Mouse (Mus musculus) lung, embryonic 15.5 days (tissue): ENCODE data around the gene Ccdc43. TPM values are rescaled to one million over a fixed set of nuclear protein-coding genes. Genes with fewer than 3 reads are reported as not detected.

Experiments
- ATAC-seq: fragments of 200-750 bp; cut with Nextera tagmentation; 2 replicates; pipeline ENCODE4 v1.8.0; 2017; ENCODE audit warnings: moderate number of reproducible peaks, borderline replicate concordance; ENCODE audit not compliant: low FRiP score, low TSS enrichment; ENCODE audit errors: extremely low read depth
- H3K27ac ChIP-seq: fragments of 300-500 bp; sonication (generic); 2 replicates; pipeline ENCODE4 v1.5.1; 2015; ENCODE audit warnings: moderate library complexity, mild to moderate bottlenecking, inconsistent platforms
- H3K27me3 ChIP-seq: fragments of 300-500 bp; sonication (generic); 2 replicates; pipeline ENCODE4 v1.6.1; 2015; ENCODE audit warnings: inconsistent platforms
- H3K36me3 ChIP-seq: fragments of 300-500 bp; sonication (generic); 2 replicates; pipeline ENCODE4 v1.6.1; 2015; ENCODE audit warnings: inconsistent platforms
- H3K4me1 ChIP-seq: fragments of 300-500 bp; sonication (generic); 2 replicates; pipeline ENCODE4 v1.6.1; 2015; ENCODE audit warnings: inconsistent platforms
- H3K4me2 ChIP-seq: fragments of 300-500 bp; sonication (generic); 2 replicates; pipeline ENCODE4 v1.6.1; 2015; ENCODE audit warnings: inconsistent platforms, mild to moderate bottlenecking, moderate library complexity
- H3K4me3 ChIP-seq: fragments of 300-500 bp; sonication (generic); 2 replicates; pipeline ENCODE4 v1.5.1; 2015; ENCODE audit warnings: mild to moderate bottlenecking, inconsistent platforms
- H3K9ac ChIP-seq: fragments of 300-500 bp; sonication (generic); 2 replicates; pipeline ENCODE4 v1.6.1; 2015; ENCODE audit warnings: inconsistent platforms
- H3K9me3 ChIP-seq: fragments of 300-500 bp; sonication (generic); 2 replicates; pipeline ENCODE4 v1.6.1; 2016; ENCODE audit warnings: inconsistent platforms
- WGBS: fragments of 180-500 bp; shearing (Covaris S2); methylation state at CpG from one replicate; pipeline ENCODE4 v1.1.7; 2015; 5-methylcytosine and 5-hydroxymethylcytosine counted together
- polyA plus RNA-seq: library from polyadenylated mRNA; unstranded; fragments of >200 nt; fragmentation: Nextera tagmentation; extraction: Ambion mirVana; gene quantifications from 2 replicates; pipeline ENCODE4 v1.2.1, GENCODE M21; 2015

The Ccdc43 gene
- polyA plus RNA-seq, 1 experiment from 2014 or later, result 49.0 TPM

DNA sequence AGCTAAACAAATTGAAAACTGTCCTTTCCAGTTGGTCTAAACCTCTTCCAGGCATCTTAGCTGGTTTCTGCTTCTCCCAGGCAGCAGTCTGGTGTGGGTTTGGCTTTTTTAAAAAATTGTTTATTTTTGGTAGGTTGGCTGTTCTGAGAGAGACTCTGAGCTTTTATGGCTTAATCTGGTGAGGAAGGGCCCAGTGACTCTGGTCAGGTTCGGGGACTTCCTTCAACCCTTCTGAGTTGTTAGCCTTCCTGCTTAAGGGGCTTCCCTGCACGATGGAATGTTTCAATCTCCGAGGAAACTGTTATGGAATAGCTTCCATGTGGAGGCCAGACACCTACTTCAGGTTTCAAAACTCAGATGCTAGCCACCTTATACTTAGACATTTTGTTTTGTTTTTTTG lies 34.2 kb downstream of the Ccdc43 start, which contains the start of gene Meioc:
TSS of gene Meioc (plus strand) at position 301 of the 400 bp plus-strand sequence.
- peaks cover 29% of the 10 kb centered on the region for H3K27me3 ChIP-seq
- H3K27ac ChIP-seq, result no peak within 1 kb of the TSS
- 0 out of 2 replicates have a peak, but pooled peaks cover 5% of the 10 kb centered on the region for H3K9me3 ChIP-seq
- H3K36me3 ChIP-seq, result no peaks in the 10 kb centered on the region
- H3K4me2 ChIP-seq, result no peak within 1 kb of the TSS
- H3K9ac ChIP-seq, result no peak within 1 kb of the TSS
- H3K4me3 ChIP-seq, result no peak within 1 kb of the TSS
- H3K4me1 ChIP-seq, result 0 out of 2 replicates have a peak, but pooled peaks cover 4% of the 10 kb centered on the region
- 61% methylated on average over 3 of the region's 3 CpGs for WGBS
- ATAC-seq, result no peak

DNA sequence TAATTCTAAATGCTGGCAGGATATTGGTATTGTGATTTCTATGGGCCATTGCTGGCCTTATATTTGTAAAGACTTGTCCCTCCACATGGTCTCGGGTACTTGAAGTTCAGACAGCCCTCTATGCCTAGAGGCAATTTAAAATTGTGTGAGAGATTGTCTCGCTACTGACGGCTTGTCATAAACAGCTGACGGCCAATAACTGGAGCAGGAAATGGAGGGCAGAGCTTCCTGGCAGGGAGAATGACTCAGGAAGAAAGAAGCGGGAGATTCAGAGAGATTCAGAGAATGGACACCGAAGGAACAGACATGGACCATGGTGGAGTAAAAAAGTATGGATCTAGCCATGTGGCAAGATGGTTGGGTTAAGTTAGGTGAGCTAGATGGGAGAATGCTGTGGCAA lies 40.7 kb downstream of the Ccdc43 start:
- H3K27me3 ChIP-seq, result no peaks in the 10 kb centered on the region
- H3K4me2 ChIP-seq, result no peak overlapping the region
- 34% methylated on average over 6 of the region's 6 CpGs for WGBS
- ATAC-seq, result no peak
- no peak overlapping the region for H3K4me3 ChIP-seq
- no peaks in the 10 kb centered on the region for H3K36me3 ChIP-seq
- H3K4me1 ChIP-seq, result no peaks in the 10 kb centered on the region
- H3K27ac ChIP-seq, result no peak overlapping the region
- no peaks in the 10 kb centered on the region for H3K9me3 ChIP-seq
- H3K9ac ChIP-seq, result no peak overlapping the region

DNA sequence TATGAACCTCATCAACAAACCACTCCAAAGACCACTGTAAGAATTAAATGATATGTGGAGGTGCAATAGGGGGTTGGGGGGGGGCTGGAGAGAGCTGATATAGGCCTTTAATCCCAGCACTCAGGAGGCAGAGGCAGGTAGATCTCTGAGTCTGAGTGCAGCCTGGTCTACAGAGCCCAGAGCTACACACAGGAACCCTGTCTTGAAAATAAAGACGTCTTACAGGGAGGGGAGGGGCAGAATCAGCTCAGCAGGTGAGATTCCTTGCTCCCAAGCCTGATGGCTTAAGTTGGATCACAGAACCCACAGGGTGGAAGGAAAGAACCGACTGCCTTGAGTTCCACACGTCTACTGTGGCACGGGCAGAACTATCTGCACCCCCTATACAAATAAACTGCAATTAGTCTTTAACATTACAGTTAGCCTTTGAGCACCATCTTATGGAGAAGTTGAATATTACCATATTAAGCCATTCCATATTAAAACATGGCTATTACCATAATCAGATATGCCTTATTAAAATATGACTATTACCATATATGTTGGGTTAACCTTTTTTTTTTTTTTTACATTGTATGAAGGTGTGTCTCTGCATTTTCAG lies 41.2 kb downstream of the Ccdc43 start:
- Histone ChIP-seq H3K27ac (no peak overlapping the region), H3K9me3 (no peaks in the 10 kb centered on the region), H3K27me3 (no peaks in the 10 kb centered on the region), H3K4me2 (peak overlapping the region; percentile 29), H3K4me3 (no peak overlapping the region), H3K9ac (no peak overlapping the region), H3K4me1 (no peaks in the 10 kb centered on the region), H3K36me3 (no peaks in the 10 kb centered on the region)
- no peak; the same call in 1 of the 2 replicates for ATAC-seq
- WGBS, result under 1% methylated on average over 4 of the region's 4 CpGs

DNA sequence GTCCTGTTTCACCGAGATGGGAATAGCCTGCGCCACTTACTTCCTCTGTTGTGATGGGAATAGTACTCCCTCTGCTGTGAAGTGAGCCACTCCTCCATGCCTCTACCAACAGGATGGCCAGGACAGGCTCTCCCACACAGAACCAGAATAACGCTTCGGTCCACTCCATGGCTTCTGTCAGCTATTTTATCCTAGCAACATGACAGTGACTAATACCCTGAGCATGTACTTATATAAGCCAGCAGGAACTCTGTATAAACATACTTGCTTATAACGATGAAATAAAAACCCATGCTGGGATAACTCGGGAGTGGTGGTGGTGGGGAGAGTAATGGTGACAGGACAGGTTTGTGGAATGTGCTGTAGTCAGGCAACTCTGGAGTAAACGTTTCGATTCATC lies 41.7 kb downstream of the Ccdc43 start:
- H3K4me3 ChIP-seq, result no peak overlapping the region
- H3K9ac ChIP-seq, result no peak overlapping the region
- no peaks in the 10 kb centered on the region for H3K27me3 ChIP-seq
- no peak for ATAC-seq
- no peaks in the 10 kb centered on the region for H3K4me1 ChIP-seq
- no peak overlapping the region for H3K4me2 ChIP-seq
- 37% methylated on average over 8 of the region's 8 CpGs for WGBS
- no peaks in the 10 kb centered on the region for H3K36me3 ChIP-seq
- no peak overlapping the region for H3K27ac ChIP-seq
- no peaks in the 10 kb centered on the region for H3K9me3 ChIP-seq

GRCm38 (mm10) chr11:102652844-102653243 lies 44.7 kb downstream of the Ccdc43 start:
- Histone ChIP-seq H3K27me3 (no peaks in the 10 kb centered on the region), H3K27ac (no peak overlapping the region), H3K4me2 (no peak overlapping the region), H3K4me1 (no peaks in the 10 kb centered on the region), H3K4me3 (no peak overlapping the region), H3K9me3 (no peaks in the 10 kb centered on the region), H3K9ac (no peak overlapping the region), H3K36me3 (no peaks in the 10 kb centered on the region)
- WGBS, result 72% methylated on average over 3 of the region's 3 CpGs
- no peak for ATAC-seq

GRCm38 (mm10) chr11:102651381-102651780 lies 46.2 kb downstream of the Ccdc43 start:
- Histone ChIP-seq H3K27me3 (no peaks in the 10 kb centered on the region), H3K36me3 (no peaks in the 10 kb centered on the region), H3K9ac (no peak overlapping the region), H3K4me1 (peaks cover 3% of the 10 kb centered on the region; the same call in 1 of the 2 replicates), H3K4me2 (no peak overlapping the region), H3K4me3 (no peak overlapping the region), H3K9me3 (no peaks in the 10 kb centered on the region), H3K27ac (no peak overlapping the region)
- no peak for ATAC-seq
- 3% methylated on average over 9 of the region's 9 CpGs for WGBS

GRCm38 (mm10) chr11:102647885-102648284 lies 49.7 kb downstream of the Ccdc43 start:
- 60% methylated on average over 12 of the region's 12 CpGs for WGBS
- Histone ChIP-seq H3K9ac (no peak overlapping the region), H3K9me3 (no peaks in the 10 kb centered on the region), H3K4me2 (no peak overlapping the region), H3K27me3 (no peaks in the 10 kb centered on the region), H3K27ac (no peak overlapping the region), H3K36me3 (no peaks in the 10 kb centered on the region), H3K4me1 (peaks cover 24% of the 10 kb centered on the region; the same call in 1 of the 2 replicates), H3K4me3 (no peak overlapping the region)
- no peak for ATAC-seq

DNA sequence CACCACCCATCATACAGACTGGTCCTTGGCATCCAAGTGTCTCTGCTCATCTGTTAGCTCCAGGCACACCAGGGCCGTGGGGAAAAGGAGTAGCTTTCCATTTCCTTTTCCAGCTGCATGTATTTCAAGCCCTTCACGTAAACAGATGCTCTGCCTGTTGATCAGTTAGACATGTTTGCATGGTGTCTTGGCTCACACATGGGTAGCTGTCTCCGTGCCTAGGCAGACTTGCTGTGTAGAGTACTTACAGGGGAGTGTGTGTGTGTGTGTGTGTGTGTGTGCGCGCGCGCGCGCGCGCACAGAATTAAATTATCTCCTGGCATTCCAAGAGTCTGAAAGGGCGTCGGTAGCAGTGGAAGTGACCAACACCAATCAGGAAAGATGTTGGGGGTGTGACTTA lies 51.4 kb downstream of the Ccdc43 start:
- H3K4me1 ChIP-seq, result peaks cover 24% of the 10 kb centered on the region; the same call in 1 of the 2 replicates
- 69% methylated on average over 13 of the region's 13 CpGs for WGBS
- H3K4me2 ChIP-seq, result no peak overlapping the region
- no peaks in the 10 kb centered on the region for H3K27me3 ChIP-seq
- peak; percentile 43; the same call in 1 of the 2 replicates for ATAC-seq
- no peak overlapping the region for H3K27ac ChIP-seq
- no peak overlapping the region for H3K9ac ChIP-seq
- no peaks in the 10 kb centered on the region for H3K36me3 ChIP-seq
- H3K4me3 ChIP-seq, result no peak overlapping the region
- H3K9me3 ChIP-seq, result no peaks in the 10 kb centered on the region

DNA sequence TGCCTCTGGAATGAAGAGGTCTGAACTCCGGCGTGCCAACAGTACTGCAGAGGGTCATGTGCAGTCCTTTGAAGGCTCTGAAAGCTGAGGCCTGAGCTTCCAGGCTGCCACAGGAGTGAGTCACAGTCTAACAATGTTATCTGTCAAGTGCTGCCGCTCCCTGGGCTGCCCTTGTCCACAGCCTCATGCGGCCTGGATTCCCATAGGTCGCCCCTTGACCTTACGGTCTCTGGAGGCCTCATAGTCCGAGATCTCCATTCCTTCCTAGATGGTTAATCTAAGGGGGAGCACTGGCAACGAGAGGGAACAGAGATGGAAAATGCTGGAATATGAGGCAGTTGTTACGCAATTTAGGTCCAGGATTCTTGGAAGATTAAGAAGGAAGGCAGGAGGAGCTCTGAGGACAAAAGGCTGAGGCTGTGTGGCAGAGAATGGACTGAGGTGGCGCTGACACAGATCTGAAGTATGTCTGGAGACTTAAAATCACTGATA lies 53.6 kb downstream of the Ccdc43 start:
- ATAC-seq, result peak; percentile 43
- Histone ChIP-seq H3K9me3 (no peaks in the 10 kb centered on the region), H3K9ac (no peak overlapping the region), H3K36me3 (no peaks in the 10 kb centered on the region), H3K4me2 (no peak overlapping the region), H3K27ac (peak overlapping the region; percentile 72), H3K4me1 (peaks cover 32% of the 10 kb centered on the region), H3K4me3 (no peak overlapping the region), H3K27me3 (no peaks in the 10 kb centered on the region)
- 32% methylated on average over 10 of the region's 10 CpGs for WGBS

- Histone ChIP-seq H3K4me1 (peaks cover 46% of the 10 kb centered on the region), H3K9ac (0 out of 2 replicates have a peak overlapping the region, but pooled peaks have one; percentile 13)
- 20% methylated on average over 12 of the region's 12 CpGs for WGBS
These were observed 60.7 kb downstream of the Ccdc43 start for GRCm38 (mm10) chr11:102636887-102637286.

More at GRCm38 (mm10) chr11:102636887-102637286, 60.7 kb downstream of the Ccdc43 start:
- H3K36me3 ChIP-seq, result no peaks in the 10 kb centered on the region
- H3K9me3 ChIP-seq, result no peaks in the 10 kb centered on the region
- H3K27ac ChIP-seq, result peak overlapping the region; percentile 10; the same call in 1 of the 2 replicates
- H3K4me3 ChIP-seq, result no peak overlapping the region
- no peaks in the 10 kb centered on the region for H3K27me3 ChIP-seq
- ATAC-seq, result peak; percentile 62
- no peak overlapping the region; the same call in 1 of the 2 replicates for H3K4me2 ChIP-seq
